ENCODE assay signal across 8 mouse cellular contexts in the genomic region with DNA sequence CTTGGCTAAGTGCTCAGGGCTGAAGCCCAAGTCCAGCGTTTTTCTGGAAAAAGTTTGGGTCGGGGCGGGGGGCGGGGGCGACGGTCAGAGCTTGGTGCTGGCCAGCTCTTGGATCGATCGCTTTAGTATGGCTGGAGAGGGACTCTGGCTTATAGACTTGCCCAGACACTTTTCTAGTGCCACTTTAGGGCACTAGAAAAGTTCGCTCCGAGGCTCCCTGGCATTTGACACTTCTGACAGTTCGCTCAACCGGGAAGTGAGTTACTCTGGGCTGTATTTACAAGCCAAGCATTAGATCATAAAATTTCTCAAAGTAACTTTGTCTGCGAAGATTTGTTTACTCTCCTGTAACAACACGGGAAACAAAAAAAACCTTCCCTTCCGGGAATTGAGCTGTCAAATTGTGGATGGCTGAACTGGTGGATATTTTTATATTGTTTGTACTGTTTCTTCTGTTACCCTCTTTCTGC. TPM values are rescaled to one million over a fixed set of nuclear protein-coding genes. Genes with fewer than 3 reads are reported as not detected.
DNase-seq lines count a peak whose midpoint lies in the region; ATAC-seq and TF ChIP-seq lines count a peak whose summit lies in the region.

No protein-coding gene starts in this region.

- peak overlapping the region; percentile 47 for H3K9ac ChIP-seq in kidney, embryonic 15.5 days

- peak; percentile 30 for ATAC-seq in kidney, embryonic 15.5 days (replicated peaks; ENCODE audit: low FRiP score)
- peak; percentile 20; the same call in 1 of the 2 replicates for ATAC-seq in megakaryocyte, adult 5-6 weeks (ENCODE audit: poor library complexity, severe bottlenecking)

- peak overlapping the region; percentile 94 for H3K4me2 ChIP-seq in kidney, embryonic 15.5 days

- H3K9me3 ChIP-seq in kidney, embryonic 15.5 days (replicated peaks), result no peaks in the 10 kb centered on the region

- peaks cover 7% of the 10 kb centered on the region for H3K27me3 ChIP-seq in kidney, embryonic 15.5 days

- DNase-seq in layer of hippocampus, adult 2 months (ENCODE audit: low spot score in 2 of 2), result no peak
- DNase-seq in layer of hippocampus, adult 9-11 months, result no peak
- peak; percentile 38 to 49 for DNase-seq in heart, adult 9 months (ENCODE audit: low spot score in 2 of 2)
- no peak for DNase-seq in right cerebral cortex, postnatal 10 days (ENCODE audit: low spot score in 2 of 2)
- DNase-seq in layer of hippocampus, adult 9-10 months (ENCODE audit: low spot score), result no peak
- no peak for DNase-seq in layer of hippocampus, postnatal 25 days (ENCODE audit: extremely low spot score in 1 of 2, low spot score in 1 of 2)

- H3K4me1 ChIP-seq in kidney, embryonic 15.5 days, result peaks cover 14% of the 10 kb centered on the region

- WGBS in kidney, embryonic 15.5 days, result 5% methylated on average over 15 of the region's 15 CpGs

- H3K27ac ChIP-seq in layer of hippocampus, adult 2 months, result peak overlapping the region; percentile 57; the same call in 1 of the 2 replicates
- H3K27ac ChIP-seq in kidney, embryonic 15.5 days, result no peak overlapping the region

- no peak for TF ChIP-seq CTCF in layer of hippocampus, adult 2 months (conservative IDR thresholded peaks at IDR 0.05)

- H3K36me3 ChIP-seq in kidney, embryonic 15.5 days, result no peaks in the 10 kb centered on the region

- peak overlapping the region; percentile 56 for H3K4me3 ChIP-seq in layer of hippocampus, adult 2 months
- peak overlapping the region; percentile 50 for H3K4me3 ChIP-seq in kidney, embryonic 15.5 days (replicated peaks)

RNA-seq across cellular contexts. Expression of gene Fas, which starts 0.4 kb away (rescaled TPM):
- 1 to 10 TPM; 1.5 to 2.9 TPM for total RNA-seq in layer of hippocampus, adult 2 months (2021)
- 2.5 and 3.3 TPM in 2 replicates for polyA plus RNA-seq in kidney, embryonic 15.5 days (2015; fragmentation: Nextera tagmentation; extraction: Ambion mirVana)
- 20.5 and 37.5 TPM in 2 replicates for total RNA-seq in megakaryocyte, adult 5-6 weeks (2015)
- 25.1 and 29.8 TPM in 2 replicates for total RNA-seq in megakaryocyte, adult 5-6 weeks (2017)
- total RNA-seq in layer of hippocampus, postnatal 25 days (2021), result 1 to 10 TPM in 1 of 2 experiments, under 1 TPM in 1; 0.61 to 2.0 TPM

RNA-seq across cellular contexts. Expression of gene Acta2, which starts 35.5 kb away (rescaled TPM):
- total RNA-seq in layer of hippocampus, adult 2 months (2021), result 10 to 100 TPM; 12.2 to 18.3 TPM
- polyA plus RNA-seq in kidney, embryonic 15.5 days (2015; fragmentation: Nextera tagmentation; extraction: Ambion mirVana), result 212 and 464 TPM in 2 replicates
- 5.4 and 6.4 TPM in 2 replicates for total RNA-seq in megakaryocyte, adult 5-6 weeks (2015)
- 3.7 and 4.7 TPM in 2 replicates for total RNA-seq in megakaryocyte, adult 5-6 weeks (2017)
- 10 to 100 TPM; 14.5 to 16.3 TPM for total RNA-seq in layer of hippocampus, postnatal 25 days (2021)

Comparison
In these comparisons a context has a peak if more than half of its experiments do, and no peak if none do; other contexts are left out.
1. DNase-seq: peak in heart, adult 9 months (2 of 2); none in layer of hippocampus, adult 2 months (0 of 2), layer of hippocampus, adult 9-11 months (single experiment), right cerebral cortex, postnatal 10 days (0 of 2), layer of hippocampus, adult 9-10 months (single experiment) and layer of hippocampus, postnatal 25 days (0 of 2).
2. RNA of gene Fas, which starts 0.4 kb away (total RNA-seq): 20.5 to 37.5 TPM in megakaryocyte, adult 5-6 weeks; 1.5 to 2.9 TPM in layer of hippocampus, adult 2 months and 0.61 to 2.0 TPM in layer of hippocampus, postnatal 25 days; every median in the first group is over 4 times any median in the second.